Mouse (Mus musculus) inflammation-experienced regulatory T-cells, adult 6 months (primary cell): ENCODE data around the gene Coro1c. TPM values are rescaled to one million over a fixed set of nuclear protein-coding genes. Genes with fewer than 3 reads are reported as not detected.

Source experiments
- polyA plus RNA-seq, 3 experiments: library from polyadenylated mRNA; unstranded; fragments of 100-300 nt; shearing (Covaris generic); gene quantifications; one replicate each; pipeline ENCODE4 v1.2.1; 2017

The Coro1c gene
- polyA plus RNA-seq, 3 experiments from 2014 or later = 46.6 to 88.2 (median 57.2) TPM

Other genes with a start within 250 kb of the Coro1c start
- not detected for gene 1700069L16Rik, start 184.0 kb downstream of the Coro1c start, polyA plus RNA-seq
- 1 to 10 TPM; 4.4 to 4.9 (median 4.7) TPM for gene Ficd, start 173.0 kb downstream of the Coro1c start, polyA plus RNA-seq
- gene Sart3, start 136.2 kb downstream of the Coro1c start, polyA plus RNA-seq = 10 to 100 TPM; 12.7 to 15.3 (median 13.0) TPM
- gene Iscu, start 136.0 kb downstream of the Coro1c start, polyA plus RNA-seq = 10 to 100 TPM in 2 of 3 experiments, 1 to 10 TPM in 1; 5.7 to 45.5 (median 16.1) TPM
- not detected for gene Tmem119, start 108.2 kb downstream of the Coro1c start, polyA plus RNA-seq
- 100 to 1,000 TPM; 457 to 620 (median 469) TPM for gene Selplg, start 76.1 kb downstream of the Coro1c start, polyA plus RNA-seq
- 10 to 100 TPM; 15.5 to 18.0 (median 16.9) TPM for gene Ssh1, start 85.1 kb upstream of the Coro1c start, polyA plus RNA-seq
- not detected for gene Dao, start 94.9 kb upstream of the Coro1c start, polyA plus RNA-seq
- 1 to 10 TPM; 2.1 to 3.5 (median 2.7) TPM for gene Usp30, start 156.7 kb upstream of the Coro1c start, polyA plus RNA-seq
- gene Svop, start 182.8 kb upstream of the Coro1c start, polyA plus RNA-seq = not detected
- gene Alkbh2, start 219.5 kb upstream of the Coro1c start, polyA plus RNA-seq = 1 to 10 TPM; 4.3 to 8.4 (median 5.4) TPM
- 1 to 10 TPM; 7.8 to 9.1 (median 8.5) TPM for gene Ung, start 221.6 kb upstream of the Coro1c start, polyA plus RNA-seq
- gene Acacb, start 237.8 kb upstream of the Coro1c start, polyA plus RNA-seq = 1 to 10 TPM; 1.3 to 4.5 (median 1.7) TPM